9 mouse cellular contexts compared by ENCODE assay signal in genomic region chr6:41091177-41091829, GRCm38 (mm10). TPM values are rescaled to one million over a fixed set of nuclear protein-coding genes. Genes with fewer than 3 reads are reported as not detected.
A peak's percentile ranks its signal among the peaks of the same experiment; 100 is the strongest.
DNase-seq lines count a peak whose midpoint lies in the region; ATAC-seq and TF ChIP-seq lines count a peak whose summit lies in the region.
"Had no signal": no experiment of that assay in that cellular context is flagged by ENCODE, and none has a peak within 500 bp of the region (broad histone marks: within the 10 kb centered on the region; RNA-seq: fewer than 3 reads in every experiment).

No protein-coding gene starts in this region.

- WGBS in spleen, adult 2 months = 28% methylated on average over 4 of the region's 4 CpGs
- 44% methylated on average over 4 of the region's 4 CpGs for WGBS in intestine, embryonic 16.5 days

- no peaks in the 10 kb centered on the region; the same call in 1 of the 2 replicates for H3K4me1 ChIP-seq in spleen, adult 2 months (ENCODE audit: control insufficient read depth, insufficient read depth, insufficient read length)
- H3K4me1 ChIP-seq in intestine, embryonic 16.5 days (ENCODE audit: control insufficient read depth, insufficient read depth, low read length) = no peaks in the 10 kb centered on the region

- no peaks in the 10 kb centered on the region for H3K9me3 ChIP-seq in intestine, embryonic 16.5 days (ENCODE audit: control insufficient read depth, low read length)

- ATAC-seq in intestine, embryonic 16.5 days = no peak

- TF ChIP-seq POLR2A in spleen, adult 2 months (IDR thresholded peaks at IDR 0.05; ENCODE audit: low read depth, low read length) = no peak

- no peaks in the 10 kb centered on the region for H3K36me3 ChIP-seq in spleen, adult 2 months (ENCODE audit: control insufficient read depth, insufficient read depth, low read length)
- H3K36me3 ChIP-seq in intestine, embryonic 16.5 days (ENCODE audit: control insufficient read depth, insufficient read depth, low read length) = no peaks in the 10 kb centered on the region

- no peak overlapping the region for H3K9ac ChIP-seq in intestine, embryonic 16.5 days (ENCODE audit: low read depth, low read length)

- no peak overlapping the region for H3K27ac ChIP-seq in spleen, adult 2 months (ENCODE audit: insufficient read depth, low read length)
- H3K27ac ChIP-seq in intestine, embryonic 16.5 days (ENCODE audit: low read length) = no peak overlapping the region

- no peaks in the 10 kb centered on the region for H3K27me3 ChIP-seq in spleen, adult 2 months (ENCODE audit: control insufficient read depth, insufficient read depth, low read length)
- no peaks in the 10 kb centered on the region for H3K27me3 ChIP-seq in intestine, embryonic 16.5 days (replicated peaks; ENCODE audit: control insufficient read depth, insufficient read depth, low read length)

- H3K4me2 ChIP-seq in intestine, embryonic 16.5 days (ENCODE audit: low read depth, low read length) = no peak overlapping the region

- intact Hi-C loops in left cerebral cortex, postnatal 25 days (cut with DNase I) = loop anchor here (2.0 to 5.0 kb wide), 3 partner anchors 13 to 461 kb away; no protein-coding TSS in a partner anchor

- peak; percentile 9; the same call in 1 of the 2 replicates for TF ChIP-seq CTCF in spleen, adult 2 months (IDR thresholded peaks at IDR 0.05; ENCODE audit: extremely low read depth, insufficient read depth, insufficient read length, insufficient replicate concordance)

- no peak overlapping the region for H3K4me3 ChIP-seq in spleen, adult 2 months (ENCODE audit: extremely low read depth, insufficient read depth, insufficient read length)
- no peak overlapping the region for H3K4me3 ChIP-seq in intestine, embryonic 16.5 days (ENCODE audit: low read length)

- peak; percentile 28 to 72 for DNase-seq in frontal cortex, adult 2 months (ENCODE audit: extremely low spot score in 1 of 2, low spot score in 1 of 2)
- no peak for DNase-seq in frontal cortex, postnatal 10 days (ENCODE audit: low spot score in 2 of 2)
- no peak for DNase-seq in spleen, adult 2 months (ENCODE audit: low read depth in 1 of 2, low spot score in 2 of 2)
- no peak for DNase-seq in spleen, adult 18-20 months
- DNase-seq in left cerebral cortex, postnatal 25 days (ENCODE audit: low spot score in 2 of 2) = peak; percentile 22 to 81
- DNase-seq in thymus, postnatal 25 days = peak; percentile 18
- no peak for DNase-seq in lung, postnatal 10 days

RNA-seq across cellular contexts. Expression of gene 2210010C04Rik, which starts 56.0 kb away (rescaled TPM):
- 0.06 and 0.08 TPM in 2 replicates for polyA plus RNA-seq in frontal cortex, adult 2 months (2012; rRNA removed)
- 1,752 and 2,021 TPM in 2 replicates for polyA plus RNA-seq in spleen, adult 2 months (2012; rRNA removed)
- total RNA-seq in left cerebral cortex, postnatal 25 days (2021) = not detected
- 3.6 and 6.0 TPM in 2 replicates for polyA plus RNA-seq in intestine, embryonic 16.5 days (2015; fragmentation: Nextera tagmentation; extraction: Ambion mirVana)
- polyA plus RNA-seq: heart, embryonic 14.5 days had no signal

Comparison
In these comparisons a context has a peak if more than half of its experiments do, and no peak if none do; other contexts are left out.
1. DNase-seq: peak in frontal cortex, adult 2 months (2 of 2), left cerebral cortex, postnatal 25 days (2 of 2) and thymus, postnatal 25 days (single experiment); none in frontal cortex, postnatal 10 days (0 of 2), spleen, adult 2 months (0 of 2), spleen, adult 18-20 months (0 of 2) and lung, postnatal 10 days (single experiment).
2. RNA of gene 2210010C04Rik, which starts 56.0 kb away (polyA plus RNA-seq): 1,752 to 2,021 TPM in spleen, adult 2 months; 3.6 to 6.0 TPM in intestine, embryonic 16.5 days and 0.06 to 0.08 TPM in frontal cortex, adult 2 months; every median in the first group is over 100 times any median in the second.